Mouse (Mus musculus) splenic B cell, adult 2 months (primary cell): ENCODE data around the gene Krtap10-10.
A peak's percentile ranks its signal among the peaks of the same experiment; 100 is the strongest.
"Not testable (repeated sequence)": the region's sequence is repeated elsewhere in the genome, so short reads cannot be mapped to it uniquely, and the experiment has no call there.

Experiments
- DNase-seq: peaks from one replicate; pipeline ENCODE4 v3.0.0-alpha.2; 2011; ENCODE audit warnings: low read depth, low spot score
- H3K27me3 ChIP-seq: 2 replicates; pipeline ENCODE4 v1.6.1; 2012; ENCODE audit warnings: mild to moderate bottlenecking, low read length, moderate library complexity, mixed read lengths; ENCODE audit not compliant: control insufficient read depth, poor library complexity, insufficient read depth, severe bottlenecking
- H3K36me3 ChIP-seq: 2 replicates; pipeline ENCODE4 v1.6.1; 2012; ENCODE audit warnings: mild to moderate bottlenecking, low read length, moderate library complexity, mixed read lengths; ENCODE audit not compliant: control insufficient read depth, poor library complexity, insufficient read depth, severe bottlenecking

Krtap10-10 gene

DNA sequence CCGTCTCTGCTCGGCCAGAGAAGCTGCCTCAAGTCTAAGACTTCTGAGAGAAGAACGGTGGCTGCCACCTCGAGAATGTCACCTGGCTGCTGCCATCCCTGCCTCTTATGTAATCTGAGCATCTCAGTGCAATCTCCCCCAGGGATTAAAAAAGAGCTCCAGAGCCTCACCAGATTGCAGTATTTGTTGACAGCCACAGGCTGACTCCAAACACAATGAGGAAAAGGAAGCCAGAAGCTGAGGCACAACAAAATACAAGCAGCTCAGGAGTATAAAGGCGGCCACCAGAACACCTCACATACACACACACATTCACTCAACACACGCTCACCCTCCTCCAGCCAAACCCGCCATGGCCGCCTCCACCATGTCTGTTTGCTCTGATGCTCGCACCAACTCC lies at the start of gene Krtap10-10:
TSS of gene Krtap10-10 (plus strand) at position 301 of the 400 bp plus-strand sequence.
- DNase-seq, result no peak
- no peaks in the 10 kb centered on the region for H3K27me3 ChIP-seq
- H3K36me3 ChIP-seq, result no peaks in the 10 kb centered on the region

DNA sequence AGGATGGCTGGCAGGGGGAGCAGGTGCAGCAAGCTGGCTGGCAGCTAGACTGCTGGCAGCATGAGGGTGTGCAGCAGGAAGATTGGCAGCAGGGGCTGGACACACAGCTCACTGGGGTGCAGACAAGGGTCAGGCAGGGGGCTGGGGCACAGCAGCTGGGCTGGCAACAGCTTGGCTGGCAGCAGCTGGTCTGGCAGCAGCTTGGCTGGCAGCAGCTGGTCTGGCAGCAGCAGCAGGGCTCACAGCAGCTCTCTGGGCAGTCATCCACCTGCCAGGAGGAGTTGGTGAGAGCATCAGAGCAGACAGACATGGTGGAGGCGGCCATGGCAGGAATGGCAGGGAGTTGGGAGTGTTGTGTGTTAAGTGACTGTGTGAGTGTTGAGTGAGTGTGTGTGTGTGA lies 47.9 kb upstream of the Krtap10-10 start, which contains the start of gene Gm7137:
TSS of gene Gm7137 (minus strand) at position 325 of the 400 bp plus-strand sequence.
- not testable (repeated sequence) for DNase-seq, H3K36me3 ChIP-seq, H3K27me3 ChIP-seq

- DNase-seq, result no peak
- H3K27me3 ChIP-seq, result no peaks in the 10 kb centered on the region
- no peaks in the 10 kb centered on the region for H3K36me3 ChIP-seq
Observed at GRCm38 (mm10) chr10:77788621-77789020, 47.1 kb upstream of the Krtap10-10 start.

GRCm38 (mm10) chr10:77794976-77795375 lies 40.8 kb upstream of the Krtap10-10 start, which contains the start of gene Gm9639:
TSS of gene Gm9639 (minus strand) at chr10:77795076.
- H3K36me3 ChIP-seq, result no peaks in the 10 kb centered on the region
- no peaks in the 10 kb centered on the region for H3K27me3 ChIP-seq
- no peak for DNase-seq

GRCm38 (mm10) chr10:77797677-77798076 lies 38.1 kb upstream of the Krtap10-10 start:
- H3K27me3 ChIP-seq, result no peaks in the 10 kb centered on the region
- no peak for DNase-seq
- H3K36me3 ChIP-seq, result no peaks in the 10 kb centered on the region

DNA sequence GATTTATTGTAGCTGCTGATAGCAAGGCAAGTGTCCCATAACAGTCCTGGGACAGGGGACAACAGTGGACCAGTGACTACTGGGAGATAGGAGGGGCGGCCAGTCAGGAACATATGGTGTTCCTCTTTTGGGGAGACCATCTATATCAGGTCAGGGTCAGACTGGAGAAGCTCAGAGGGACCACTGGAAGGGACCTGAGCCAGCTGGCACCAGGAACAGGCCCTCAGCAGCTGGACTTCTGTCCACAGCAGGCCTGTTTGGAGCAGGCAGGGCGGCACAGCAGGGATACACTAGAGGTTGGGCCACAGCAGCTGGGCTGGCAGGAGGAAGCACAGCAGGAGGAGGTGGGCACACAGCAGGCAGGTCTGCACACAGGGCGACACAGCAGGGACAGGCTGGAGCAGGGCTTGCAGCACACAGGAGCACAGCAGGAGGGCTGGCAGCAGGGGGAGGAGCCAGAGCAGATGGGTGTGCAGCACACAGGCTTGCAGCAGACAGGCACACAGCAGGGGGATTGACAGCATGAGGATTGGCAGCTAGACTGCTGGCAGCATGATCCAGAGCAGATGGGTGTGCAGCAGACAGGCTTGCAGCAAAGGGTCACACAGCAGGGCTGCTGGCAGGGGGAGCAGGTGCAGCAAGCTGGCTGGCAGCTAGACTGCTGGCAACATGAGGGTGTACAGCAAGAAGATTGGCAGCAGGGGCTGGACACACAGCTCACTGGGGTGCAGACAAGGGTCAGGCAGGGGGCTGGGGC lies 37.4 kb upstream of the Krtap10-10 start:
- not testable (repeated sequence) for H3K36me3 ChIP-seq, H3K27me3 ChIP-seq, DNase-seq

DNA sequence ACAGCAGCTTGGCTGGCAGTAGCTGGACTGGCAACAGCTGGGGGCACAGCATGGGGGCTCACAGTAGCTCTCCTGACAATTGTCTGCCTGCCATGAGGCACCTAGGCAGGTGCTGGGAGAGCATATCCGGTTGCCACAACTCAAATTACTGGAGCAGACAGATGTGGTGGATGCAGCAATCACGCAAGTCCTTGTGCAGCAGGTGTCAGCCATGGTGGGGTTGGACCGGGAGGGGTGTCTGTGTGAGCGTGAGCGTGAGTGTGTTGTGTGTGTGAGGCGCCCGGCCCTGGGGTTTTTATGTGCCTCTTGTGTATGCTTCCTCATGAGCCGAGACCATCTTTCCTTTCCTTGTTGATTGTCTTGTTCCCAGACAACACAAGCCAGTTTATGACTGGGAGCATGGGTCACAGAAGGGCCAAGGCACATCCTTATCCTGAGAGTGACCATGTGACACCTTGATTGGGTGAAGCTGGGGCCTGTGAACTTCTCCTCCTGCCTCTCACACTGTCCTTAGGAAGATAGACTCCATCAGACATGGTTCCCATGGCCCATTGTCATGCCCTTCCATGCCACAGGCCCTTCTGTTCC lies 36.7 kb upstream of the Krtap10-10 start, which contains the start of gene Gm19668:
TSS of gene Gm19668 (minus strand) at position 213 of the 588 bp plus-strand sequence.
- DNase-seq, result no peak
- no peaks in the 10 kb centered on the region for H3K36me3 ChIP-seq
- H3K27me3 ChIP-seq, result no peaks in the 10 kb centered on the region

DNA sequence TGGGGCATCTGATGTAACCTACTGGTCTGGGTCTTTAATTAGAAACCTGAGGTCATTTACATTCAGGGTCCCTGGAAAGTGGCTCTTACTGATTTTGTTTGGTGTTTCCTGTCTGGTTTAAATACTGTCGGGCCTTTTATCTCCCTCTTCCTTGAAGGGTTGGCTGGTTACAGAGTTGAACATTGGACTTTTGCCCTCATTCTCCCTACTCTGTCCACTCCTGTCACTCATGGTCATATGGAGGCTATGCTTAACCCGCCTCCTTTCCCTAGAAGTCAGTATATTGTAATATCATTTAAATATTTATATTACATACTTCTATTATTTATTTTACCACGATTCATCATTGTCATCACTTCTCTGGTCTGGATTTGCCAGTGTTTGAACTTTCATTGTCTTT lies 31.7 kb upstream of the Krtap10-10 start:
- Histone ChIP-seq H3K27me3 (no peaks in the 10 kb centered on the region), H3K36me3 (no peaks in the 10 kb centered on the region)
- DNase-seq, result no peak

GRCm38 (mm10) chr10:77811743-77812142 lies 24.0 kb upstream of the Krtap10-10 start, which contains the start of gene Gm9507:
TSS of gene Gm9507 (minus strand) at chr10:77811843.
- no peak for DNase-seq
- H3K27me3 ChIP-seq, result no peaks in the 10 kb centered on the region
- H3K36me3 ChIP-seq, result no peaks in the 10 kb centered on the region

DNA sequence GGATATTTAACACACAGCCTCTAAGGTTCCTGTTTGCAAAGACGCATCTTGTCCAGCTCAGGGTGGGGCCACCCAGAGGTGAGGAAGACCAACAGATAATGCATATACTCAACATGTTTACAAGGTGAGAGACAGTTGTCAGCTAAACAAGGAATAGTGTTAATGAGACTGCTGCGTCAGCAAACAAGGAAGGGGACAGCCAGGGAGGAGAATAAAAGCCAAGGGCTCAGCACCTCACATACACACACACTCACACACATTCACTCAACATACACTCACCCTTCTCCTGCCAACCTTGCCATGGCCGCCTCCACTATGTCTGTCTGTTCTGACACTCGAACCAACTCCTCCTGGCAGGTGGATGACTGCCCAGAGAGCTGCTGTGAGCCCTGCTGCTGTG lies 21.4 kb upstream of the Krtap10-10 start, which contains the start of gene Gm2696:
TSS of gene Gm2696 (plus strand) at position 301 of the 400 bp plus-strand sequence.
- Histone ChIP-seq H3K27me3 (no peaks in the 10 kb centered on the region), H3K36me3 (no peaks in the 10 kb centered on the region)
- no peak for DNase-seq

DNA sequence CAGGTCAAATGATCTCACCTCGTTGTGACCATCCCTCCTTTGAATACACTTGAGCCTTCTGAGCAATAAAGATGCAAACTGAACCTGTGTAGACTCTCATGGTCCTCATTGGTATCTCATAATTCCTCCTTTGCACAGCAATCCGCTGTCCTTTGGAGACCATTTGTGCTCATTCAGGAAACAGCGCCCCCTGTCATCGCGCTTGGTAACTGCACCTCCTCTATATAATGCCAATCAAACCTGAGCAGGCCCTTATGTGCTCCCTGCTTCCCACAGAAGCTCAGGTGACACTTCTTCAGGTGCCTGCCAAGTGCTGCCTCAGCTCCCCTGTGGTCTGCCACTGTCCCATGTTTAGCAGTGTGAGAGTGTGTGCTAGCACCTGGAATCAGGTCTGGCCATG lies 20.2 kb upstream of the Krtap10-10 start:
- H3K36me3 ChIP-seq, result no peaks in the 10 kb centered on the region
- no peaks in the 10 kb centered on the region for H3K27me3 ChIP-seq
- peak; percentile 49 for DNase-seq

- H3K36me3 ChIP-seq, result no peaks in the 10 kb centered on the region
- DNase-seq, result no peak
- no peaks in the 10 kb centered on the region for H3K27me3 ChIP-seq
Observed at GRCm38 (mm10) chr10:77818523-77818922, 17.2 kb upstream of the Krtap10-10 start.

GRCm38 (mm10) chr10:77819203-77819602 lies 16.5 kb upstream of the Krtap10-10 start:
- DNase-seq, result no peak
- no peaks in the 10 kb centered on the region for H3K36me3 ChIP-seq

GRCm38 (mm10) chr10:77826951-77827350 lies 8.8 kb upstream of the Krtap10-10 start, which contains the start of gene Krtap10-4:
TSS of gene Krtap10-4 (minus strand) at chr10:77827095.
- H3K36me3 ChIP-seq, result no peaks in the 10 kb centered on the region
- no peaks in the 10 kb centered on the region for H3K27me3 ChIP-seq
- no peak for DNase-seq

More at GRCm38 (mm10) chr10:77819203-77819602, 16.5 kb upstream of the Krtap10-10 start:
- H3K27me3 ChIP-seq, result no peaks in the 10 kb centered on the region

DNA sequence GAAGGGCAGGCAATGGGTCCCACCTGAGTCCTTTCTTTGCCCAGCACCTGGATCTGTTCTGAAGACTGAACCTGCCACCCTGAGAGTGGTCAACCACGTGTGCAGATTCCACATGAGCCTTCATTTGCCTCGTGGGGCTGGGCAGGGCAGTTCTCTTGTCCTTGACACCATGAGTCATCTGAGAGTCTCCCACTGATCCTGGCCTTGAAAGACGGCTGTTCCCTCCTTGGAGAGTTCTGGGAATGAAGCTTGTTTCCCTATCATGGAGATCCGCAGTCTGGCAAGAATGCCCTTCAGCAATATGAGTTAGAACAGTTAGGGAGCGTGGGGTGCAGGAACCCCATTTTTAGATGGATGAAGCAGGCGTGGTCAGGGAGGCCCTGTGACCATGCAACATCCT lies 3.3 kb downstream of the Krtap10-10 start:
- Histone ChIP-seq H3K27me3 (no peaks in the 10 kb centered on the region), H3K36me3 (no peaks in the 10 kb centered on the region)
- DNase-seq, result no peak
